Comparison of ENCODE assay signal across 28 mouse cellular contexts in genomic region chr16:72719063-72719462, GRCm38 (mm10).
A peak's percentile ranks its signal among the peaks of the same experiment; 100 is the strongest.
DNase-seq lines count a peak whose midpoint lies in the region; ATAC-seq and TF ChIP-seq lines count a peak whose summit lies in the region.
"Had no signal": no experiment of that assay in that cellular context is flagged by ENCODE, and none has a peak within 500 bp of the region (broad histone marks: within the 10 kb centered on the region; RNA-seq: fewer than 3 reads in every experiment).

No protein-coding gene starts in this region.

- no peaks in the 10 kb centered on the region for H3K36me3 ChIP-seq in testis, adult 2 months (ENCODE audit: control insufficient read depth, insufficient read depth, low read length)
- no peaks in the 10 kb centered on the region for H3K36me3 ChIP-seq in limb, embryonic 14.5 days (ENCODE audit: control insufficient read depth, insufficient read depth, low read length)
- H3K36me3 ChIP-seq: forebrain, embryonic 10.5 days; G1E; heart, embryonic 12.5 days; heart, embryonic 15.5 days had no signal

- H3K4me3 ChIP-seq in gastrocnemius, adult 2 months: peak overlapping the region; percentile 17; the same call in 1 of the 2 replicates
- H3K4me3 ChIP-seq in testis, adult 2 months (ENCODE audit: control insufficient read depth, low read depth, low read length): peak overlapping the region; percentile 70
- H3K4me3 ChIP-seq in limb, embryonic 14.5 days (replicated peaks; ENCODE audit: low read length): no peak overlapping the region
- H3K4me3 ChIP-seq: forebrain, embryonic 10.5 days; forebrain, embryonic 13.5 days; heart, embryonic 12.5 days; heart, embryonic 15.5 days had no signal

- DNase-seq in gastrocnemius, adult 2 months: no peak
- DNase-seq in gastrocnemius, postnatal 14 days: no peak
- DNase-seq in testis, postnatal 14 days (ENCODE audit: low spot score): no peak
- peak; percentile 22 for DNase-seq in limb, embryonic 14.5 days (ENCODE audit: low spot score)
- no peak for DNase-seq in spleen, adult 12 weeks (ENCODE audit: low spot score)
- DNase-seq: adrenal gland, postnatal 10 days; adrenal gland, postnatal 36 days; B cell, adult 2 months; cerebellum, adult 11 months; cerebellum, adult 9-10 months; cerebellum, postnatal 14 days; gastrocnemius, postnatal 10 days; heart, adult 18-20 months; heart, postnatal 10 days; heart, postnatal 36 days had no signal

- TF ChIP-seq CTCF in gastrocnemius, adult 2 months (IDR thresholded peaks at IDR 0.05): no peak
- TF ChIP-seq CTCF in testis, adult 2 months (IDR thresholded peaks at IDR 0.05; ENCODE audit: control insufficient read depth, insufficient read depth, insufficient replicate concordance, low read depth, low read length): no peak

- no peak overlapping the region for H3K27ac ChIP-seq in gastrocnemius, adult 2 months
- no peak overlapping the region for H3K27ac ChIP-seq in testis, adult 2 months (ENCODE audit: control insufficient read depth, insufficient read depth, low read depth, low read length)
- no peak overlapping the region for H3K27ac ChIP-seq in limb, embryonic 14.5 days (replicated peaks; ENCODE audit: low read depth, low read length)
- H3K27ac ChIP-seq: forebrain, embryonic 10.5 days; forebrain, embryonic 13.5 days; heart, embryonic 15.5 days; hindbrain, embryonic 14.5 days; hindbrain, postnatal 0 days had no signal

- TF ChIP-seq POLR2A in testis, adult 2 months (IDR thresholded peaks at IDR 0.05; ENCODE audit: control insufficient read depth, low read depth, low read length): no peak
- TF ChIP-seq POLR2A in limb, embryonic 14.5 days (IDR thresholded peaks at IDR 0.05; ENCODE audit: borderline replicate concordance, extremely low read depth, insufficient read depth, insufficient read length): no peak

- no peaks in the 10 kb centered on the region; the same call in 1 of the 2 replicates for H3K4me1 ChIP-seq in testis, adult 2 months (ENCODE audit: control insufficient read depth, insufficient read depth, low read length)
- peaks cover 7% of the 10 kb centered on the region; the same call in 1 of the 2 replicates for H3K4me1 ChIP-seq in limb, embryonic 14.5 days (ENCODE audit: control insufficient read depth, insufficient read depth, low read length)

- WGBS in limb, embryonic 14.5 days: 33% methylated on average over 4 of the region's 4 CpGs

- H3K27me3 ChIP-seq in testis, adult 2 months (ENCODE audit: control insufficient read depth, insufficient read depth, low read length): no peaks in the 10 kb centered on the region
- no peaks in the 10 kb centered on the region for H3K27me3 ChIP-seq in limb, embryonic 14.5 days (ENCODE audit: control insufficient read depth, insufficient read depth, low read length)
- H3K27me3 ChIP-seq: CH12.LX; forebrain, embryonic 13.5 days; heart, embryonic 12.5 days; heart, embryonic 15.5 days; Patski had no signal

- no peak overlapping the region for H3K9ac ChIP-seq in limb, embryonic 14.5 days (ENCODE audit: low read depth, low read length, severe bottlenecking)
- H3K9ac ChIP-seq: forebrain, embryonic 13.5 days; heart, embryonic 12.5 days; heart, embryonic 15.5 days; hindbrain, embryonic 14.5 days had no signal

- H3K4me2 ChIP-seq in limb, embryonic 14.5 days (replicated peaks; ENCODE audit: low read depth, low read length, severe bottlenecking): no peak overlapping the region
- H3K4me2 ChIP-seq: forebrain, embryonic 13.5 days; heart, embryonic 12.5 days; heart, embryonic 15.5 days; hindbrain, embryonic 14.5 days had no signal

- intact Hi-C loops in gastrocnemius, adult 2 months (cut with DNase I): no loop called here
- intact Hi-C loops in gastrocnemius, postnatal 14 days (cut with DNase I; ENCODE audit: low total_unique reads): no loop called here

- peak; percentile 83 for ATAC-seq in limb, embryonic 14.5 days (ENCODE audit: low FRiP score, low read depth)
- ATAC-seq: forebrain, embryonic 13.5 days; forebrain, embryonic 16.5 days; hindbrain, postnatal 0 days; inflammation-experienced regulatory T-cells, adult 6 months; intestine, embryonic 16.5 days; Patski had no signal

- H3K9me3 ChIP-seq in limb, embryonic 14.5 days (ENCODE audit: control insufficient read depth, low read length): no peaks in the 10 kb centered on the region
- H3K9me3 ChIP-seq: forebrain, embryonic 10.5 days; forebrain, embryonic 13.5 days; heart, embryonic 12.5 days; heart, embryonic 15.5 days had no signal
